Mouse (Mus musculus) spleen, adult 2 months (tissue): Measurements from ENCODE around the gene Rhebl1.
"Not testable (repeated sequence)": the region's sequence is repeated elsewhere in the genome, so short reads cannot be mapped to it uniquely, and the experiment has no call there.

ENCODE experiments used
- CTCF ChIP-seq: fragments of 200-500 bp; IDR thresholded peaks from 2 replicates; pipeline ENCODE4 v1.5.1; 2011; ENCODE audit warnings: mild to moderate bottlenecking, inconsistent platforms; ENCODE audit not compliant: insufficient read depth, insufficient read length, insufficient replicate concordance; ENCODE audit errors: extremely low read depth
- POLR2A ChIP-seq: fragments of 200-500 bp; IDR thresholded peaks from 2 replicates; pipeline ENCODE4 v1.6.1; 2011; ENCODE audit warnings: low read depth, low read length, inconsistent platforms

DNA sequence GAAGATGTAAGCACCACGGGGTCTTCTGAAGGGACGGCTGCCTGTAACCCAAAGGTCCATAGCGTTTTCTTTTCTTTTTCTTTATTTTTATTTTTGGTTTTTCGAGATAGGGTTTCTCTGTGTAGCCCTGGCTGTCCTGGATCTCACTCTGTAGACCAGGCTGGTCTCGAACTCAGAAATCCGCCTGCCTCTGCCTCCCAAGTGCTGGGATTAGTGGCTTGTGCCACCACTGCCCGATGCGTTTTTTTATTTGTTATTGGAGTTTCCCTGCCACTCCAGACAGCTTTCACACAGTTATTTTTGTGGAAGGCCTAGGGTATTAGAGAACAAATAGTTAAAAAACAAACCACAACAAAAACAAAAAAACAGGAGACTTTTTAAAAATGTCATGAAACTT lies 24.2 kb upstream of the Rhebl1 start:
- TF ChIP-seq POLR2A, CTCF: not testable (repeated sequence)
